9 mouse cellular contexts compared by ENCODE assay signal in genomic region chr2:30587161-30587560, GRCm38 (mm10). TPM values are rescaled to one million over a fixed set of nuclear protein-coding genes. Genes with fewer than 3 reads are reported as not detected.
DNase-seq lines count a peak whose midpoint lies in the region; ATAC-seq and TF ChIP-seq lines count a peak whose summit lies in the region.
"Had no signal": no experiment of that assay in that cellular context is flagged by ENCODE, and none has a peak within 500 bp of the region (broad histone marks: within the 10 kb centered on the region; RNA-seq: fewer than 3 reads in every experiment).

No protein-coding gene starts in this region.

- DNase-seq in hindbrain, embryonic 11.5 days (ENCODE audit: low spot score): peak; percentile 45
- no peak for DNase-seq in Patski (ENCODE audit: low read depth, low spot score)
- peak; percentile 67 to 74 for DNase-seq in spleen, postnatal 36 days (ENCODE audit: low spot score in 2 of 2)
- DNase-seq in left cerebral cortex, adult 11 months (ENCODE audit: low spot score): no peak
- DNase-seq in layer of hippocampus, postnatal 36 days: no peak

- no peak for TF ChIP-seq CTCF in Patski (IDR thresholded peaks at IDR 0.05)

- POLR2A ChIA-PET in Patski (lab: Charles Lee): no interaction called here

- H3K4me2 ChIP-seq in hindbrain, embryonic 11.5 days (replicated peaks; ENCODE audit: low read depth, low read length): no peak overlapping the region
- no peak overlapping the region for H3K4me2 ChIP-seq in hindbrain, embryonic 16.5 days (ENCODE audit: low read length)
- no peak overlapping the region for H3K4me2 ChIP-seq in liver, embryonic 16.5 days (ENCODE audit: low read depth, low read length)

- peak overlapping the region; percentile 9; the same call in 1 of the 2 replicates for H3K27ac ChIP-seq in hindbrain, embryonic 11.5 days (ENCODE audit: low read depth, low read length)
- no peak overlapping the region for H3K27ac ChIP-seq in hindbrain, embryonic 16.5 days (ENCODE audit: low read depth, low read length)
- H3K27ac ChIP-seq in liver, embryonic 16.5 days (ENCODE audit: low read length): no peak overlapping the region

- in situ Hi-C loops in Patski (cut with MboI; ENCODE audit: low pct_unique_long_range_greater_than_20kb): no loop called here

- CTCF ChIA-PET in Patski (lab: Charles Lee): no interaction called here

- no peaks in the 10 kb centered on the region for H3K36me3 ChIP-seq in hindbrain, embryonic 11.5 days (ENCODE audit: control insufficient read depth, insufficient read depth, low read length)
- no peaks in the 10 kb centered on the region for H3K36me3 ChIP-seq in hindbrain, embryonic 16.5 days (ENCODE audit: control insufficient read depth, insufficient read depth, low read length)
- no peaks in the 10 kb centered on the region for H3K36me3 ChIP-seq in liver, embryonic 16.5 days (ENCODE audit: control insufficient read depth, insufficient read depth)

- H3K4me1 ChIP-seq in hindbrain, embryonic 11.5 days (replicated peaks; ENCODE audit: control insufficient read depth, insufficient read depth, low read length): 0 out of 2 replicates have a peak, but pooled peaks cover 3% of the 10 kb centered on the region
- H3K4me1 ChIP-seq in hindbrain, embryonic 16.5 days (ENCODE audit: control insufficient read depth, insufficient read depth, low read depth, low read length): peaks cover 5% of the 10 kb centered on the region
- H3K4me1 ChIP-seq in liver, embryonic 16.5 days (ENCODE audit: control insufficient read depth, low read depth, low read length): peaks cover 3% of the 10 kb centered on the region

- no peaks in the 10 kb centered on the region for H3K9me3 ChIP-seq in hindbrain, embryonic 11.5 days (ENCODE audit: control insufficient read depth, low read length)
- 0 out of 2 replicates have a peak, but pooled peaks cover 2% of the 10 kb centered on the region for H3K9me3 ChIP-seq in hindbrain, embryonic 16.5 days (ENCODE audit: control insufficient read depth, low read length)
- H3K9me3 ChIP-seq in liver, embryonic 16.5 days (replicated peaks; ENCODE audit: control insufficient read depth, low read length): no peaks in the 10 kb centered on the region

- 32% methylated on average over 8 of the region's 8 CpGs for WGBS in hindbrain, embryonic 11.5 days
- 23% methylated on average over 8 of the region's 8 CpGs for WGBS in hindbrain, embryonic 16.5 days
- WGBS in liver, embryonic 16.5 days (ENCODE audit: insufficient replicate concordance): 12% methylated on average over 8 of the region's 8 CpGs

- no peak overlapping the region for H3K4me3 ChIP-seq in hindbrain, embryonic 11.5 days (ENCODE audit: low read depth, low read length)
- H3K4me3 ChIP-seq in hindbrain, embryonic 16.5 days (ENCODE audit: low read length): no peak overlapping the region
- no peak overlapping the region for H3K4me3 ChIP-seq in liver, embryonic 16.5 days (ENCODE audit: low read depth, low read length)
- H3K4me3 ChIP-seq: erythroblast, embryonic 14.5 days had no signal

- H3K9ac ChIP-seq in hindbrain, embryonic 11.5 days (ENCODE audit: low read depth, low read length): 0 out of 2 replicates have a peak overlapping the region, but pooled peaks have one; percentile 23
- no peak overlapping the region for H3K9ac ChIP-seq in hindbrain, embryonic 16.5 days (ENCODE audit: low read depth, low read length)
- H3K9ac ChIP-seq in liver, embryonic 16.5 days (ENCODE audit: low read depth, low read length): no peak overlapping the region

- 0 out of 2 replicates have a peak, but pooled peaks have one; percentile 27 for ATAC-seq in hindbrain, embryonic 11.5 days (ENCODE audit: low FRiP score)
- ATAC-seq in hindbrain, embryonic 16.5 days: no peak
- peak; percentile 18 for ATAC-seq in Patski
- peak; percentile 80 for ATAC-seq in granulocyte monocyte progenitor cell, adult 5-6 weeks (replicated peaks; ENCODE audit: poor library complexity, severe bottlenecking)
- ATAC-seq in liver, embryonic 16.5 days (ENCODE audit: low read depth): 0 out of 2 replicates have a peak, but pooled peaks have one; percentile 9

- H3K27me3 ChIP-seq in hindbrain, embryonic 11.5 days (ENCODE audit: control insufficient read depth, insufficient read depth, low read length): no peaks in the 10 kb centered on the region
- no peaks in the 10 kb centered on the region for H3K27me3 ChIP-seq in hindbrain, embryonic 16.5 days (replicated peaks; ENCODE audit: control insufficient read depth, insufficient read depth, low read length)
- no peaks in the 10 kb centered on the region for H3K27me3 ChIP-seq in Patski
- H3K27me3 ChIP-seq in liver, embryonic 16.5 days (ENCODE audit: control insufficient read depth, insufficient read depth, low read depth, low read length): no peaks in the 10 kb centered on the region

RNA-seq across cellular contexts. Expression of gene Cstad, which starts 7.7 kb away (rescaled TPM):
- 0.18 and 0.57 TPM in 2 replicates for polyA plus RNA-seq in hindbrain, embryonic 11.5 days (2014; fragmentation: Nextera tagmentation; extraction: Ambion mirVana)
- polyA plus RNA-seq in hindbrain, embryonic 16.5 days (2015; fragmentation: Nextera tagmentation; extraction: Ambion mirVana): 0.19 and 0.99 TPM in 2 replicates
- 2.3 TPM for polyA plus RNA-seq in Patski (2021)
- total RNA-seq in granulocyte monocyte progenitor cell, adult 5-6 weeks (2014; fragmentation: Nextera tagmentation): not detected in 2 replicates
- total RNA-seq in granulocyte monocyte progenitor cell, adult 5-6 weeks (2017): not detected in 2 replicates
- 0.15 TPM in 1 of 2 replicates, not detected in the other for polyA plus RNA-seq in liver, embryonic 16.5 days (2015; fragmentation: Nextera tagmentation; extraction: Ambion mirVana)
- 1 to 10 TPM; 3.5 to 4.0 TPM for total RNA-seq in layer of hippocampus, postnatal 36 days (2021)
- polyA plus RNA-seq: erythroblast, embryonic 14.5 days had no signal

Comparison
In these comparisons a context has a peak if more than half of its experiments do, and no peak if none do; other contexts are left out.
1. DNase-seq: peak in hindbrain, embryonic 11.5 days (single experiment) and spleen, postnatal 36 days (2 of 2); none in Patski (single experiment), left cerebral cortex, adult 11 months (single experiment) and layer of hippocampus, postnatal 36 days (0 of 2).